Mouse (Mus musculus) skeletal muscle tissue, postnatal 0 days (tissue): ENCODE data around the gene Fbn1. TPM values are rescaled to one million over a fixed set of nuclear protein-coding genes. Genes with fewer than 3 reads are reported as not detected.

Experiments
- polyA plus RNA-seq: library from polyadenylated mRNA; unstranded; fragments of >200 nt; fragmentation: Nextera tagmentation; extraction: Ambion mirVana; gene quantifications from 2 replicates; pipeline ENCODE4 v1.2.1, GENCODE M21; 2015

Gene Fbn1
- polyA plus RNA-seq: 25.4 and 28.4 TPM in 2 replicates

DNA sequence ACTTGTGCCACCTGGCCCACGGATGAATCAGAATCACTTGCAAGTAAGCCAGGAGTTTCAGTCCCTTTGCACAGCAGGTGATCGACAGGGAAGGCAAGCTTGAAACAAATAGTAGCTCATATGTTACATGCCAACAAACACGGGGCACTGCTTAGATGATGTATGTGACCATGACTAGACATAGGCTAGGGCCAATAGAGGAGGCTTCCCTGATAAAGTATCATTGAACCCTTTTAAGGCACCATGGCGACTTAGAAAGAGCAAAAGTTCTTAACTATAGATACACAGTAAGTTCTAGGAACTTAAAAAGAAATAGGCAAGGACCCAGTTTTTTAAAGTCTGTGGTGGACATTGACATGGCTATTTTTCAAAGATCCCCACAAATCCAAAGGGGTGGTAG lies at the start of gene Fbn1:
Gene Fbn1, minus strand, starts transcription at position 101 of the 400 bp plus-strand sequence.

DNA sequence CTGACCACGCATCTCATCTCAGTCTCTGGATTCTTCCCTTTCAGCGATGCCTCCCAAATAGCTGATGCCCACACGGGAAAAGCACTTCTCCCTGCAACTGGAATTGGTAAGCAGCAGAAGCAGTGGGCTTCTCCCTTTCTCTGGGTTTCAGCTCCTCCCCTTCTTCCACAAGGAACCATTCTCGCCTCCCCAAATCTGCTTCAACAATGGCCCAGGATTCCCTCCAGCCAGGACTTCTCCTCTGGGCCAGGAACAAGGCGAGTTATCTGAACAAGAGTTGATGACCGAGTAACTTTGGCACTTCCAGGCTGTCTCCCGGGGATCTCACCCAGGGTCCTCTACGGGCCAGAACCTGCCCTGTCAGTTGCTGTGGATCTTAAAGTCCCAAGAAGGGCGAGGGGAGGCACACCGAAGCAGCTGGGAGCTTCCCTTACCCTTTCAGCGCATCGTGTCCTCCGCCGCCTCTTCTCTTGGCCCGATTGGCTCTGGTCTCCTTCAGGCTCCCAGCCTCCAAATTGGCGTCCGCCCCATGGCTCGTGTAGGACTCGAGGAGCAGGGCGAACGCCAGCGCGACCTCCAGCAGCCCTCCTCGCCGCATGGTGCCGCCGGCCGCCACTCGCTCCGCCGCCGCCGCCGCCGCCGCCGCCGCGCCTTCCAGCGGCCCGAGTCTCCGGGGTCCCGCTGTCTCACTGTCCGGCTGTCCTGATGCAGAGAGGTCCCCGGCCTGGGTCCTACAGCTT lies 2.6 kb downstream of the Fbn1 start, which contains the start of gene Gm9913:
Gene Gm9913, plus strand, starts transcription at position 84 of the 740 bp plus-strand sequence.

Other genes starting within 250 kb of the Fbn1 start
- gene Gm9913, start 2.9 kb downstream of the Fbn1 start, polyA plus RNA-seq: 0.18 and 0.48 TPM in 2 replicates
- gene Cep152, start 117.1 kb upstream of the Fbn1 start, polyA plus RNA-seq: 1.1 and 1.3 TPM in 2 replicates
- 94.0 and 99.0 TPM in 2 replicates for gene Eid1, start 165.1 kb upstream of the Fbn1 start, polyA plus RNA-seq
- gene Shc4, start 216.2 kb upstream of the Fbn1 start, polyA plus RNA-seq: 1.3 and 1.4 TPM in 2 replicates